ENCODE assay signal across 9 mouse cellular contexts in genomic region chr17:79714931-79715637, GRCm38 (mm10). TPM values are rescaled to one million over a fixed set of nuclear protein-coding genes. Genes with fewer than 3 reads are reported as not detected.
DNase-seq lines count a peak whose midpoint lies in the region; ATAC-seq and TF ChIP-seq lines count a peak whose summit lies in the region.
"Had no signal": no experiment of that assay in that cellular context is flagged by ENCODE, and none has a peak within 500 bp of the region (broad histone marks: within the 10 kb centered on the region; RNA-seq: fewer than 3 reads in every experiment).

Cyp1b1 (minus strand) TSS chr17:79715061.

- ATAC-seq in forebrain, embryonic 14.5 days = peak; percentile 36
- ATAC-seq in intestine, embryonic 15.5 days = peak; percentile 55
- peak; percentile 51 for ATAC-seq in midbrain, embryonic 13.5 days

- no peaks in the 10 kb centered on the region for H3K9me3 ChIP-seq in forebrain, embryonic 14.5 days (replicated peaks; ENCODE audit: control insufficient read depth, low read length)
- H3K9me3 ChIP-seq in intestine, embryonic 15.5 days = no peaks in the 10 kb centered on the region
- no peaks in the 10 kb centered on the region for H3K9me3 ChIP-seq in midbrain, embryonic 13.5 days

- peak within 1 kb of the TSS; percentile 66 for H3K4me3 ChIP-seq in gastrocnemius, adult 2 months
- H3K4me3 ChIP-seq in forebrain, embryonic 14.5 days (ENCODE audit: low read depth, low read length) = peak within 1 kb of the TSS; percentile 41
- H3K4me3 ChIP-seq in intestine, embryonic 15.5 days (replicated peaks) = peak within 1 kb of the TSS; percentile 42
- H3K4me3 ChIP-seq in midbrain, embryonic 13.5 days (replicated peaks) = peak within 1 kb of the TSS; percentile 47

- DNase-seq in gastrocnemius, adult 2 months = peak; percentile 20
- no peak for DNase-seq in gastrocnemius, postnatal 10 days
- DNase-seq in NIH3T3 (ENCODE audit: low read depth) = peak; percentile 53
- peak; percentile 34 for DNase-seq in forebrain, embryonic 14.5 days (ENCODE audit: low spot score)
- no peak for DNase-seq in right cerebral cortex, postnatal 4 days
- DNase-seq in frontal cortex, postnatal 14 days (ENCODE audit: low spot score in 2 of 2) = no peak

- intact Hi-C loops in gastrocnemius, adult 2 months (cut with DNase I) = loop anchor here (5.0 kb wide), 2 partner anchors 53 to 122 kb away; no protein-coding TSS in a partner anchor

- no peaks in the 10 kb centered on the region for H3K36me3 ChIP-seq in forebrain, embryonic 14.5 days (ENCODE audit: control insufficient read depth, insufficient read depth, low read length)
- H3K36me3 ChIP-seq in intestine, embryonic 15.5 days = no peaks in the 10 kb centered on the region
- H3K36me3 ChIP-seq in midbrain, embryonic 13.5 days = no peaks in the 10 kb centered on the region
- H3K36me3 ChIP-seq: G1E had no signal

- no peak for TF ChIP-seq CTCF in gastrocnemius, adult 2 months (IDR thresholded peaks at IDR 0.05)

- H3K27ac ChIP-seq in gastrocnemius, adult 2 months = 0 out of 2 replicates have a peak within 1 kb of the TSS, but pooled peaks have one; percentile 44
- H3K27ac ChIP-seq in forebrain, embryonic 14.5 days (ENCODE audit: low read depth, low read length) = no peak within 1 kb of the TSS
- peak within 1 kb of the TSS; percentile 17; the same call in 1 of the 2 replicates for H3K27ac ChIP-seq in intestine, embryonic 15.5 days
- H3K27ac ChIP-seq in midbrain, embryonic 13.5 days = no peak within 1 kb of the TSS

- H3K9ac ChIP-seq in forebrain, embryonic 14.5 days (ENCODE audit: low read length) = peak within 1 kb of the TSS; percentile 54
- peak within 1 kb of the TSS; percentile 42 for H3K9ac ChIP-seq in intestine, embryonic 15.5 days
- peak within 1 kb of the TSS; percentile 60 for H3K9ac ChIP-seq in midbrain, embryonic 13.5 days (replicated peaks)

- WGBS in forebrain, embryonic 14.5 days = under 1% methylated on average over 31 of the region's 31 CpGs
- 1% methylated on average over 31 of the region's 31 CpGs for WGBS in intestine, embryonic 15.5 days
- WGBS in midbrain, embryonic 13.5 days = under 1% methylated on average over 31 of the region's 31 CpGs

- peak within 1 kb of the TSS; percentile 87 for H3K4me2 ChIP-seq in forebrain, embryonic 14.5 days (ENCODE audit: low read length)
- H3K4me2 ChIP-seq in intestine, embryonic 15.5 days (replicated peaks) = peak within 1 kb of the TSS; percentile 89
- peak within 1 kb of the TSS; percentile 85 for H3K4me2 ChIP-seq in midbrain, embryonic 13.5 days (replicated peaks)

- H3K27me3 ChIP-seq in forebrain, embryonic 14.5 days (replicated peaks; ENCODE audit: control insufficient read depth, insufficient read depth, low read length) = peaks cover 42% of the 10 kb centered on the region
- H3K27me3 ChIP-seq in intestine, embryonic 15.5 days (replicated peaks) = peaks cover 33% of the 10 kb centered on the region
- H3K27me3 ChIP-seq in midbrain, embryonic 13.5 days = peaks cover 74% of the 10 kb centered on the region

- peaks cover 20% of the 10 kb centered on the region for H3K4me1 ChIP-seq in forebrain, embryonic 14.5 days (ENCODE audit: control insufficient read depth, insufficient read depth, low read length)
- peaks cover 29% of the 10 kb centered on the region for H3K4me1 ChIP-seq in intestine, embryonic 15.5 days (replicated peaks)
- peaks cover 33% of the 10 kb centered on the region for H3K4me1 ChIP-seq in midbrain, embryonic 13.5 days (replicated peaks)

RNA-seq across cellular contexts. Expression of gene Cyp1b1, which starts in this region (rescaled TPM):
- under 1 TPM; 0.59 to 0.64 TPM for total RNA-seq in gastrocnemius, adult 2 months (2021)
- 1 to 10 TPM in 1 of 2 experiments, under 1 TPM in 1; 0.47 to 1.5 TPM for total RNA-seq in gastrocnemius, postnatal 10 days (2021)
- polyA plus RNA-seq in forebrain, embryonic 14.5 days (2014; fragmentation: Nextera tagmentation; extraction: Ambion mirVana) = 5.1 and 6.9 TPM in 2 replicates
- 8.5 and 8.6 TPM in 2 replicates for polyA plus RNA-seq in intestine, embryonic 15.5 days (2015; fragmentation: Nextera tagmentation; extraction: Ambion mirVana)
- polyA plus RNA-seq in midbrain, embryonic 13.5 days (2015; fragmentation: Nextera tagmentation; extraction: Ambion mirVana) = 4.9 and 5.2 TPM in 2 replicates
- polyA plus RNA-seq: G1E had no signal

Comparison
In these comparisons a context has a peak if more than half of its experiments do, and no peak if none do; other contexts are left out.
1. Peak in DNase-seq, H3K4me3 ChIP-seq and H3K27ac ChIP-seq in gastrocnemius, adult 2 months; RNA of the gene not detected or under 1 TPM.
2. DNase-seq: peak in NIH3T3 (single experiment) and forebrain, embryonic 14.5 days (single experiment); none in gastrocnemius, postnatal 10 days (single experiment), right cerebral cortex, postnatal 4 days (single experiment) and frontal cortex, postnatal 14 days (0 of 2).
3. Peak in every context shown above with its lines, with median percentiles within 50 percentile points of each other: H3K4me3 ChIP-seq, ATAC-seq, H3K4me2 ChIP-seq and H3K9ac ChIP-seq.